Mouse (Mus musculus): ENCODE measurements at regions not wholly inside any gene's neighbourhood (a gene's known extent, or its start where the extent isn't known, plus 50 kb on each side); places are given as distances from the start of the nearest gene placed in this dataset.

DNA sequence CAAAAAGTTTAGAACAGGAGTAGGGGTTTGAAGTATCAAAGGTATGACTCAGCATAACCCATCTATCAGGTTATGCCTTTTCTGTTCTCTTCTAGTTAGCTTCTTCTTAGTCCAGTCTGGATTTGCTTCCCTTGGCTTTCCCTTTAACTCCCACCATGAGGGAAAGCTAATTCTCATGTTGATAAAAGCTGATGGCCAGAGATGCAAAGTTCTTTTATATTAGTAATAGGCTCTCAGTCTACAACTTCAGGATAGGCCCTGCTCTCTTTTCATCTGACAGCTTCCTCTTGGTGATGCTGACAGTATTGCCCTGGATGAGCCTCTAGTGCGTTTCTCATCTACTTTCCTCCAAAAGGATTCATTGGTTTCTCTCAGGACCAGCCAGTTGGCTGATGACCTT, 161.7 kb upstream of the Klf12 start:
- H3K27ac ChIP-seq (replicated peaks; ENCODE audit: low read depth, low read length), result no peak overlapping the region

DNA sequence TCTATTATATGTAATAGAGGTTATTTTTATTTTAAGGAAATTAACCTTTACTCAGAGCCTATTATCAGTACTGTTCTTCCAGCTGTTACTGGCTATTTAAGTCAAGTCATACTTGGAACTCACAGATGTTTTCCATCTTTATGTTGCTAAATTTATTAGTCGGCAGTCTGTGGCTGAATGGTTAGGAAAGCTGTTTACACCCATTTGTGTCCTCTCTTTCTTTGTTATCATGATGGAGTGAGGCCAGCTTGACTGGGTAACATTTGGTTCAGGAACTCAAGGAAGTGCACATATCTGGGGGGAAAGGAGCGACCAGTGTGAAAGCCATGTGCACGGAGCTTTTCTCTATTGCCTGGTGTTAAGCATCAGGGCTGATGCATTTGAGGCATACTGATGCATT, 160.4 kb upstream of the Klf12 start:
- H3K27ac ChIP-seq (replicated peaks; ENCODE audit: low read depth, low read length), result no peak overlapping the region
- H3K4me1 ChIP-seq (ENCODE audit: control insufficient read depth, insufficient read depth, insufficient read length, low read length), result no peaks in the 10 kb centered on the region
- H3K4me3 ChIP-seq (ENCODE audit: insufficient read depth, low read depth, low read length), result no peak overlapping the region

More for the DNA sequence above, 161.7 kb upstream of the Klf12 start:
- H3K4me3 ChIP-seq (ENCODE audit: insufficient read depth, low read depth, low read length), result no peak overlapping the region
- no peaks in the 10 kb centered on the region for H3K4me1 ChIP-seq (ENCODE audit: control insufficient read depth, insufficient read depth, insufficient read length, low read length)

DNA sequence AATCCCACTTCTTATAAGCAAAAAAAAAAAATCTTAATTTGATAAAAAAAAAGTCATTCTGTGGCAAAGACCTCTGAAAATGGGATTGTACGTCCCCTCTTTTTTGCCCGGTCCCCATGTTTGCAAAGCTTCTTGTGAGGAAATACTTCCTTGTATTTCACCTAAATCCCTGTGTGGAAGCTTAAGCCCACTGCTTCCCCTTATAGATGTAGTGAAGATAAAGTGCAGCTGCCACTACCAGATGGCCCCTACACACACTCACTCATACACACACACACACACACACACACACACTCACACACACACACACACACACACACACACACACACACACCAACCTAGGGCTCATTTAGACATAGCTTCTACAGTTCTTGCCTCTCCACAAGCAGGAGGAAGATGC, 159.6 kb upstream of the Klf12 start:
- no peak overlapping the region for H3K4me3 ChIP-seq (ENCODE audit: insufficient read depth, low read depth, low read length)
- H3K27ac ChIP-seq (replicated peaks; ENCODE audit: low read depth, low read length), result no peak overlapping the region
- no peaks in the 10 kb centered on the region for H3K4me1 ChIP-seq (ENCODE audit: control insufficient read depth, insufficient read depth, insufficient read length, low read length)

DNA sequence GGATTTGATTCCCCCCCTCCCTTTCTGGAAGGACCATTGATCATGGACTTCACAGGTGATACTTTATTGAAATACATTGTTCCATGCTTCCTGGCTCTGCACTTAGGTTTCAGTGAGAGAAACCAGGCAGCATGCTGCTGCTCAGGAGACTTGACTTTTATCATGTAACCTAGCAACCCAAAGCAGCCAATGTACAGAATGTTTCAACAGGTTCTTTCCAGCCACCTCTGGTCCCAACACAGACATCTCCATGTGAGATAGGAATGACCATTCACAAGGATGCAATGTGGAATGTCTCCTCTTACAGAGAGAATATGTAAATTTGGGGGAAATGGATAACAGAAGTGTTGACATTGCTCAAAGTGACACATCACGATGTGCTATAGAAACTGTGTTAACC, 153.1 kb upstream of the Klf12 start:
- Histone ChIP-seq H3K27ac (replicated peaks; ENCODE audit: low read depth, low read length) (no peak overlapping the region), H3K4me1 (ENCODE audit: control insufficient read depth, insufficient read depth, insufficient read length, low read length) (no peaks in the 10 kb centered on the region), H3K4me3 (ENCODE audit: insufficient read depth, low read depth, low read length) (no peak overlapping the region)

DNA sequence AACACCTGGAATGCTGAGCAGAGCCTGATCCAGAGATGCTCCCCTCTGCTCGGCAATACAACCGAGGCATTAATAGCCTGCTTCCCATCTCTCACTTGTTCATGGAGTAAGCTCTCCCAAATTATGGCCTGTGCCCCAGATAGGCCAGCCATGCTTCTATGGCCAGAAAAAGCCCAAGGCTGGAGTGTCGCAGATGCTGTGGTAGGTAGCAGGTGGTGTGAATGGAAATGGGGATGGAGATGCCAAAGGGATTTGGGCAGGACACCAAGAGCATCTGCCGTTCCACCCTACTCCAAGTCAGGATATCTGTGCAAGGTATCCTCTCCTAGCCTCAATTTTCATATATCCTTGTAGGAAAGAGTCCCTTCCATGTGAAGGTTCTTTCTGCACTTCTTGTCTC, 145.2 kb upstream of the Klf12 start:
- no peak overlapping the region for H3K4me3 ChIP-seq (ENCODE audit: insufficient read depth, low read depth, low read length)

DNA sequence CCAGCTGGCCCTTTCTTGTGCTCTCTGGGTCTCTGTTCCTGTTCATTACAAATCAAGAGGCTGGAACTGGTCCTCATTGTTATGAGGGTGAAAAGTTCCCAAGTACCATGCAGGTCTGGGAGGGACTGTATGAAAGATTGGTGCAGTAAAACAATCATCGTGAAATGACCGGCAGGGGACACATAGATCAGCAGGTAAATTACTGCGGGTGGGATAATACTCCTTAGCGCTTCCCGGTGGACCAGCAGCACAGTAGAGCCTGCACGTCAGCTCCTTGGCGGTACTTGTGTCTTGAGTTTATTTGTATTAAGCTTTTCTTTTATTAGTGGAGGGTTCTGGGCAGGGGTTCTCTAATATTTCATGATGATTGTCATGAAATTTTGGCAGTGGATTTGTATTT, 141.9 kb upstream of the Klf12 start:
- Histone ChIP-seq H3K4me3 (ENCODE audit: insufficient read depth, low read depth, low read length) (no peak overlapping the region), H3K4me1 (ENCODE audit: control insufficient read depth, insufficient read depth, insufficient read length, low read length) (no peaks in the 10 kb centered on the region), H3K27ac (replicated peaks; ENCODE audit: low read depth, low read length) (no peak overlapping the region)

More for the DNA sequence above, 145.2 kb upstream of the Klf12 start:
- no peak overlapping the region for H3K27ac ChIP-seq (replicated peaks; ENCODE audit: low read depth, low read length)
- no peaks in the 10 kb centered on the region for H3K4me1 ChIP-seq (ENCODE audit: control insufficient read depth, insufficient read depth, insufficient read length, low read length)

DNA sequence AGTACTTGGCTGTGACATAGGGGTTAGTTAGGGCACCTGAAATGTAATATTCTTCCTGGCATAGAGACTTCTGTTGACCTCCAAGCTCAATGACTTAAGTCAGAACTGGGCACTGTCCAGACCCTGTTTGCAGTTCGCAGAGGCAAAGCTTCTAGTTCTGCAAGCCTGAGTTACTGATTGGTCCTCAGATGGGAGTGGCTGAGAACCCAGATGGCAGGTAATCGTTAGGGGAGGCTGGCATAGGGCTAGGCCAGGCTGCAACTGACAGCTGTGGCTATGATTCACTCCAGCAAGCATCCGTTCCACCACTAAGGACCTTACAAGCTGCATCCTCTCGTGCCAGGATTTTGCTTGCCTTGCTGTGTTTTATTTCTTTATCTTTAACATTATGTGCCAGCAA, 139.3 kb upstream of the Klf12 start:
- no peak overlapping the region for H3K27ac ChIP-seq (replicated peaks; ENCODE audit: low read depth, low read length)
- H3K4me1 ChIP-seq (ENCODE audit: control insufficient read depth, insufficient read depth, insufficient read length, low read length), result no peaks in the 10 kb centered on the region
- no peak overlapping the region for H3K4me3 ChIP-seq (ENCODE audit: insufficient read depth, low read depth, low read length)

DNA sequence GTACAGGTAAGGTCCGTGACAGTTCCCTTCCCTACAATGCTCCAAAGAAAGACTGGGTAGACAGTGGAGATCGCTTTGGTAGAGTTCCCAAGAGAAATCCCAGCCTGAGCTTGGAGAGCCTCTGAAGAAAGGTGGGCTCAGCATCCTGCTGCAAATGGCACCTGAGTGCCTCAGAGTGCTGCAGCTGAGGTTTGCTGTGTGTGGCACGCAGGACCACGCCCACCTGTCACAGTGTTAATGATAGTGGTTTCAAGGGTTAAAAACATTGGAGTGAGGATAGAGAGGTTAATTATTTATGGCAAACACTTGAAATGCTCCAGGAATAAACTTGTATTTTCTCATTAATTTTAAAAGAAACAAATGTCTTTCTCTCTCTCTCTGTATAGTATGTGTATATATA, 137.2 kb upstream of the Klf12 start:
- no peak overlapping the region for H3K27ac ChIP-seq (replicated peaks; ENCODE audit: low read depth, low read length)
- H3K4me3 ChIP-seq (ENCODE audit: insufficient read depth, low read depth, low read length), result no peak overlapping the region
- H3K4me1 ChIP-seq (ENCODE audit: control insufficient read depth, insufficient read depth, insufficient read length, low read length), result no peaks in the 10 kb centered on the region

DNA sequence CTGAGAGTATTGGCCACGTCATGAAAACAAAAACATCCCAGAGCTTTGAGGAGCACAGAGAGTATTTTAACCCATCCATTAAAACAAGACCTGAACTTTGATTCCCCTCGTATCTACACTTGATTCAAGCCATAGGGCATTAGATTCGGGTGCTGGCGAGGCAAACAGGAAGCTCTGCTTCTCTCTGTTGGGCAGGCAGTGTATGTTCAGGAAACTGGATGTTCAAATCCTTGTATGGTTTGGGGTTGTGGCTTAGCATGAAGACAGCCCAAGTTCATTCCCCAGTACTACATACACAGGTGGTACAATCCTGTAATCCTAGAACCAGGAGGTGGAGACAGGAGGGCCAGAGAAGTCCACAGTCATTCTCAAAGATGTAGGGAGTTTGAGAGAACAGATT, 130.6 kb upstream of the Klf12 start:
- no peak overlapping the region for H3K27ac ChIP-seq (replicated peaks; ENCODE audit: low read depth, low read length)
- no peak overlapping the region for H3K4me3 ChIP-seq (ENCODE audit: insufficient read depth, low read depth, low read length)
- no peaks in the 10 kb centered on the region for H3K4me1 ChIP-seq (ENCODE audit: control insufficient read depth, insufficient read depth, insufficient read length, low read length)

DNA sequence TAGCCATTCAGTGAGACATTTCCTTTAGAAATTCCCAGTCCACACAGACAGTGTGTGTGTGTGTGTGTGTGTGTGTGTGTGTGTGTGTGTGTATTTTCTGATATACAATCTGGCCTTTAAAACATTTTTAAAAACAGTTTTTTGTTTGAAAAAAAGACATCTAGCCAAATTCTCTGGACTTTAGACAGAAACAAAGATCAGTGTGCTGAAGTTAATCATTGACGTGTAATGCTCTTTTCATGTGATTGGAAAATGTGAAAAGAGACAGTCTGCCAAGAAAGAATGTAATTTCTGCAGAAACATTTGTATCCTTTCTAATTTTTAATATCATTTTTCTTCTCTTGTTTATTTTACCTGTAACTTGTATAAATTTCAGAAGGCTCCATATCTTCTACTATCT, 127.7 kb upstream of the Klf12 start:
- no peak overlapping the region for H3K27ac ChIP-seq (replicated peaks; ENCODE audit: low read depth, low read length)
- no peak overlapping the region for H3K4me3 ChIP-seq (ENCODE audit: insufficient read depth, low read depth, low read length)
- H3K4me1 ChIP-seq (ENCODE audit: control insufficient read depth, insufficient read depth, insufficient read length, low read length), result no peaks in the 10 kb centered on the region

DNA sequence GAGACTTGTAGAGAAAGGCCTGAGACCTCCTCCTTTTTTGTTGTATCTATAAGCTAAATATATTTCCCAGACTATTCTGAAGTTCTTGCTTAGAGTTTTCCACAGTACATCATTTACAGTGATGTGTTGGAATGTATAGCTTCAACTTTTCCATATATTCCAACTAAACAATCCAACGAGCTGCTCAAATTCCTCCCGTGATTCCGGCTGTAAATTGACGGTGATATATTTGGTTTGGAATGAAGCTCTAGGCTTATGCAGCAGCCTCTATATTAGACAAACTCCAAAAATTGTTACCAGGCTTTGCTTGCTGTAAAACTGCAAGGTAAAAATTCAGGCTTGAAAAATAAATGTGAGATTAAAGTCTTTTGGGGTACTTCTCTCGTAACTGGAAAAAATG, 112.7 kb upstream of the Klf12 start:
- H3K27ac ChIP-seq (replicated peaks; ENCODE audit: low read depth, low read length), result no peak overlapping the region
- H3K4me3 ChIP-seq (ENCODE audit: insufficient read depth, low read depth, low read length), result no peak overlapping the region
- no peaks in the 10 kb centered on the region for H3K4me1 ChIP-seq (ENCODE audit: control insufficient read depth, insufficient read depth, insufficient read length, low read length)

DNA sequence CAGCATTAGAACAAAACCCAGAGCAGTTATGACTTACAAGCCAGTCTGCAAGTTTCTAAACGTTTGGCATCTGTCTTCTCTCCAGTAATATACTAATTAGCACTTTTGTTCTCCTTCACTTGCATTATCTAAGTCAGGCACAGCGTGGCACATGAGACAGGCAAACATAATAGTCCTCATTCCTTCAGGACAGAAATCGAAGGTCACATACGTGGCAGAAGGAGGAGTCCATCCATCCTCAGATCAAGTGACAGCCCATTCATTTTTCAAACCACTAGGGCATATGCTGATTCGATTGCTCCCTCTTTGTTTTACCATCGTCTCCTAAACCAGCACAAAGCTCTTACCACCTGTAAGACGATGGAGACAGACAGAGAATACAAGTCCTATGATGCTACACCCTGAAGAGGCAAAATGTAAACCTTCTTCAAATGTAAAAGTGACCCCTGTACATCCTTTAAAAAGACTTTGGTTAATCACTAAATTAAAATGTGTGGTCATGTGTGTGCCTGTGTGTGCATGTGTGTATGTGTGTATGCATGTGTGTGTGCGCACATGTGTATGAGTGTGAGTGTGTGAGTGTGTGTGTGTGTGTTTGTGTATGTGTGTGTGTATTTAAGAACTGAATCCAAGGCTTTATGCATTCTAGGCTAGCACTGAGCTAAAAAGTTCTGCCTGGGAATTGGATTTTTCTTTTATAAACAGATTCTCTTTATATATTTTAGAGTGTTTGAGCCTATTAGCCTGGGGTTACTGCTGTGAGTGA, 90.9 kb upstream of the Klf12 start:
- no peak overlapping the region for H3K27ac ChIP-seq (replicated peaks; ENCODE audit: low read depth, low read length)
- no peaks in the 10 kb centered on the region for H3K4me1 ChIP-seq (ENCODE audit: control insufficient read depth, insufficient read depth, insufficient read length, low read length)

DNA sequence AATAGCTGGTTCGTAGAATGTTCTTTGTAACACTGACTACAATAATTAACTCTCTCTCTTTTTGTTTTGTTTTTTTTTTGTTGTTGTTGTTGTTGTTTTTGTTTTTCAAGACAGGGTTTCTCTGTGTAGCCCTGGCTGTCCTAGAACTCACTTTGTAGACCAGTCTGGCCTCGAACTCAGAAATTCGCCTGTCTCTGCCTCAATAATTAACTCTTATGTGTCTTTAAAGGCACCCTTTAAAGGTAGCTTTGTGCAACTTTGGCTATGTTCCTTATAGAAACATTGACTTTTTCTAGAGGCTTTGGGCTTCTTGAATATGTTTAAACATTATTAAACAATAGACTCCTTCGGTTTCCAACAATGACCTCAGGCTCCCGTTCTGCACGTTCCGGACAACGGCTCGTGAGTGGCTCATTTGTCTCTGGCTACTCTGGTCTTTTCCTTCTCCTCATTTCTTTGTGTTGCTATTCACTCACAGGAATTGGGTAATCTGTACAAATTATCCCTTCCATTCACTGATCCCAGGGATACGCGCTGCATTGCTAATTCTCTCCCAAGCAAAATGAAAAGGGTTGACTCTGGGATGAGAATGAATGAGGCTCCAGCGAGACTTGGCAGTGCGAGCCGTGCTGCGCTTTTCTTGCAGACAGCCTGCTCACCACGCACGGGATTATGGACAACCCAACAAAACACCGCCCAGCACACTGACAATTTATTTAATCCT, 90.2 kb upstream of the Klf12 start:
- H3K27ac ChIP-seq (replicated peaks; ENCODE audit: low read depth, low read length), result no peak overlapping the region
- no peaks in the 10 kb centered on the region for H3K4me1 ChIP-seq (ENCODE audit: control insufficient read depth, insufficient read depth, insufficient read length, low read length)

More for the DNA sequence above, 90.9 kb upstream of the Klf12 start:
- no peak overlapping the region for H3K4me3 ChIP-seq (ENCODE audit: insufficient read depth, low read depth, low read length)

DNA sequence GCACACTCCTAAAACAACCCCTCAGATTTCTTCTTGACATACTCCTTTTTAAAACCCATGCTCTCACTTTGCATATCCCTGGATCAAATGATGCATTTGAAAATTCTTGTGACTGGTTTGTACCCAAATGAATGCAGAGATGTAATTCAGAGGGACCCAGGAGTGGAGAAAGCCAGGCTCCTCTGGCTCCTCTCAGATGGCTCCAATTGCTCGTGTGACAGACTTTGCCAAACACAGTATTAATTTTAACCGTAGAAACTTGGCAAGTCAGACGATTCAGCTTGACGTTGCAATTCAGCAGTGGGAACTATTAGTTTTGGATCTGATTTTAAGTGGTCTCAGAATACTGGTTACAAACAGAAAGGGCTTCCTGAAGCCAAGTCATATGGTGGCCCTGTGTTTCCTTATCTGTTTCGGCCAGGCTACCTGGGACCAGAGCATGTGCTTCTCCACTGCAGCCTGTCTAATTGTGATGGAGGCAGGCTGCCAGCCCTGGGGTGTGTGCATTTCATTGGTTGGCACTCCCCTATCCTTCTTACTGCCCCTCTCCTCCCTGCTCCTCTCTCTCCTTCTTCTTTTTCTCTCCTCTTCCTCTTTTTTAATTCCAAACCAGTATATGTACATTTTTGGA, 81.9 kb upstream of the Klf12 start:
- Histone ChIP-seq H3K4me1 (ENCODE audit: control insufficient read depth, insufficient read depth, insufficient read length, low read length) (no peaks in the 10 kb centered on the region), H3K4me3 (ENCODE audit: insufficient read depth, low read depth, low read length) (no peak overlapping the region), H3K27ac (replicated peaks; ENCODE audit: low read depth, low read length) (no peak overlapping the region)

More for the DNA sequence above, 90.2 kb upstream of the Klf12 start:
- no peak overlapping the region for H3K4me3 ChIP-seq (ENCODE audit: insufficient read depth, low read depth, low read length)

DNA sequence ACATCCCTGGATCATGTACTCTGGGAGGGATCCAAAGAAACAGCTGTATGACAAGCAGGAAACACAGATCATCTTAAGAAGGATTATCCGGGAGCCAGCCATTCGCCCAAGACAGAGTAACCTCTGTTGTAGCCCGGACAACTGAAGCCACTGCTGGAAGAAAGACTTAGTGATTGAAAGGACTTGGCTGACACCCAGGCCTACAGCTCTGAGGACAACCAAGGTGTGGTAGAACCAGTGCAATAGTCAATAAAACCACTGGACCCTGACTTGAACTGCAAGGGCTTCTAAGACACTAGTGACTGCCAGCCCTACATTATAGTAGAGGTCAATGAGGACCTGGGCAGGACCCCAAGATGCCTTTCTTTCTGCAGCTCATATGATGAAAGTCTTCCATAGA, 78.3 kb upstream of the Klf12 start:
- Histone ChIP-seq H3K4me3 (ENCODE audit: insufficient read depth, low read depth, low read length) (no peak overlapping the region), H3K4me1 (ENCODE audit: control insufficient read depth, insufficient read depth, insufficient read length, low read length) (no peaks in the 10 kb centered on the region), H3K27ac (replicated peaks; ENCODE audit: low read depth, low read length) (no peak overlapping the region)
